Mouse (Mus musculus): ENCODE measurements around the gene Slc10a6.

Gene Slc10a6

GRCm38 (mm10) chr5:103629111-103629764 is at the start of gene Slc10a6:
Slc10a6 (minus strand) TSS chr5:103629403.
- DNase-seq (ENCODE audit: low read depth, low spot score): no peak
- no peaks in the 10 kb centered on the region for H3K27me3 ChIP-seq (ENCODE audit: control insufficient read depth, insufficient read depth, low read length, poor library complexity, severe bottlenecking)
- no peaks in the 10 kb centered on the region for H3K36me3 ChIP-seq (ENCODE audit: control insufficient read depth, insufficient read depth, low read length, poor library complexity, severe bottlenecking)

- Histone ChIP-seq H3K27me3 (ENCODE audit: control insufficient read depth, insufficient read depth, low read length, poor library complexity, severe bottlenecking) (no peaks in the 10 kb centered on the region), H3K36me3 (ENCODE audit: control insufficient read depth, insufficient read depth, low read length, poor library complexity, severe bottlenecking) (no peaks in the 10 kb centered on the region)
- DNase-seq (ENCODE audit: low read depth, low spot score): no peak
These were observed 49.8 kb upstream of the Slc10a6 start for GRCm38 (mm10) chr5:103678974-103679373.

GRCm38 (mm10) chr5:103677894-103678293 is 48.7 kb upstream of the Slc10a6 start:
- no peaks in the 10 kb centered on the region for H3K36me3 ChIP-seq (ENCODE audit: control insufficient read depth, insufficient read depth, low read length, poor library complexity, severe bottlenecking)
- no peak for DNase-seq (ENCODE audit: low read depth, low spot score)
- H3K27me3 ChIP-seq (ENCODE audit: control insufficient read depth, insufficient read depth, low read length, poor library complexity, severe bottlenecking): no peaks in the 10 kb centered on the region

DNA sequence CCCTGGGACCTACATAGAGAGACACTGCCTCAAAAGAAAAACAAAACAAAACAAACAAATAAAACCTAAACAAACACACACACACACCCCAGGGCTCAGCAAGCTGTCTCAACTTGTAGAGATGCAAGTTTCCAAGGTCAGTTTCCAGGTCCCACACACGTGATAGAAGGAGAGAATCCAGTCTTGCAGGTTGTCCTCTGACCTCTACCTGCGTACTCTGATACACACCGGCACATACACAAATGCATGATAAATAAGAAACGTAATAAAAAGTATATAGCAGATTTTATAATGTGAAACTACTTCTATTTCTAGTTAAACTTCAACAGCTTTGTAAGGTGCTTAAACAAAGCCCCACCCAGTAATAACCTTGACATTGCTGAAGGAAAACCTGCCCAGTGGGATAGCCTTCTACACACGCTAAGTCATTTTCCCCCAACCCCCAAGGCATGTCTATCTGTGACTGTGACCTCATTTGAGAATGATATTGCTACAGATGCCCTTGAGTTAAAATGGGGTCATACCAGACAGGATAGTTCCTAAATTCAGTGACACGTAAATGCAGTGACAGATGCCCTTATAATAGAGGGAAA is 47.2 kb upstream of the Slc10a6 start:
- Histone ChIP-seq H3K36me3 (ENCODE audit: control insufficient read depth, insufficient read depth, low read length, poor library complexity, severe bottlenecking) (no peaks in the 10 kb centered on the region), H3K27me3 (ENCODE audit: control insufficient read depth, insufficient read depth, low read length, poor library complexity, severe bottlenecking) (no peaks in the 10 kb centered on the region)
- DNase-seq (ENCODE audit: low read depth, low spot score): no peak

GRCm38 (mm10) chr5:103674482-103674881 is 45.3 kb upstream of the Slc10a6 start:
- H3K36me3 ChIP-seq (ENCODE audit: control insufficient read depth, insufficient read depth, low read length, poor library complexity, severe bottlenecking): no peaks in the 10 kb centered on the region
- H3K27me3 ChIP-seq (ENCODE audit: control insufficient read depth, insufficient read depth, low read length, poor library complexity, severe bottlenecking): no peaks in the 10 kb centered on the region
- DNase-seq (ENCODE audit: low read depth, low spot score): no peak

DNA sequence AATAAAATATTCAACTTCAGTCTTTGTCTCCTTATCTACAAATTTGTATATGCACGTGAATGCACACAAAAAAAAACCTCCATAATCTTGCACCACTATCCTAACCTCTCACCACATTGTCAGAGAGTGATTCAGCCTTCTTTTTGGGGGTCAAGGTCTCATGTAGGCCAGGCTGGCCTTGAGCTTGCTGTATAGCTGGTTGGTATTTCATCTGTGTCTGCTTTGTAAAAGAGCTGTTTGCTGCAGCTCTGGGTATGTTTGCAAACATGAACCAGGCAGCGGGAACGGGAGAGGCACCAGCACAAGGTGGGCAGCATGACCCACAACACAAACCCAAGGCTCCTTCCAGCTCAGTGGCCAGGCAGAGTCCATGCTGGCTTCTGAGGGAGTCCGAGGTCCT is 44.4 kb upstream of the Slc10a6 start:
- no peak for DNase-seq (ENCODE audit: low read depth, low spot score)
- H3K36me3 ChIP-seq (ENCODE audit: control insufficient read depth, insufficient read depth, low read length, poor library complexity, severe bottlenecking): no peaks in the 10 kb centered on the region
- H3K27me3 ChIP-seq (ENCODE audit: control insufficient read depth, insufficient read depth, low read length, poor library complexity, severe bottlenecking): no peaks in the 10 kb centered on the region

DNA sequence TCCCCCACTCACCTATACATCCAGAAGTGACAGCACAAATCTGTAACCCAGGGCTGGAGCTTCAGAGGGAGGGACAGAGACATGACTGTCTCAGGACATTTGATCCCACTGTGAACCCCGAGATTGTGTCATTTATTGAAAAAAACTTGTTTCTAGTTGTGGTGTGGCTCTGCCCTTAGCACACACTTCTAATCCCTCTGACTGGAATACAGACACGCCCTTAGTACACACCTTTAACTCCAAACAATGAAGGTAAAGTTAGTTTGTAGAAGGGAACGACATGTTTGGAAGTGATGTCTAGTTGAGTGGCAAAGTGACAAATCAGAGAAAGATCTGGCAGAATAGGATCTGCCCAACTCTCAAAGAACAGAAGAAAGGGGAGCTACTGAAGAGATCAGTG is 42.7 kb upstream of the Slc10a6 start:
- DNase-seq (ENCODE audit: low read depth, low spot score): no peak
- Histone ChIP-seq H3K36me3 (ENCODE audit: control insufficient read depth, insufficient read depth, low read length, poor library complexity, severe bottlenecking) (no peaks in the 10 kb centered on the region), H3K27me3 (ENCODE audit: control insufficient read depth, insufficient read depth, low read length, poor library complexity, severe bottlenecking) (no peaks in the 10 kb centered on the region)

DNA sequence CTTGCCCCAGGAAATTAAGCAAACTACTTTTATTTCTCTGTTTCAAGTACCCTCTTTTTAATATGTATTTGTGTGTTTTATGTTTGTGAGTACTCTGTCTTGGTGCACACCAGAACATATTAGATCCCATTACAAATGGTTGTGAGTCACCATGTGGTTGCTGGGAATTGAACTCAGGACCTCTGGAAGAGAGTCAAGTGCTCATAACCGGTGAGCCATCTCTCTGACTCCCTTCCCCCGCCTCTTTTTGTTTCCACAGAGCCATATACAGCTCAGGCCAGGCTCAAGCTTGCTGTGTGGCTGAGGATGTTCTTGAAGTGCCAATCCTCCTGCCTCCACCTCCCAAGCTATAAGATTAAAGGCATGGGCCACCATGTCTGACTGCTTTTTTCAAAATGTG is 36.7 kb upstream of the Slc10a6 start:
- DNase-seq (ENCODE audit: low read depth, low spot score): no peak
- H3K36me3 ChIP-seq (ENCODE audit: control insufficient read depth, insufficient read depth, low read length, poor library complexity, severe bottlenecking): no peaks in the 10 kb centered on the region
- no peaks in the 10 kb centered on the region for H3K27me3 ChIP-seq (ENCODE audit: control insufficient read depth, insufficient read depth, low read length, poor library complexity, severe bottlenecking)

DNA sequence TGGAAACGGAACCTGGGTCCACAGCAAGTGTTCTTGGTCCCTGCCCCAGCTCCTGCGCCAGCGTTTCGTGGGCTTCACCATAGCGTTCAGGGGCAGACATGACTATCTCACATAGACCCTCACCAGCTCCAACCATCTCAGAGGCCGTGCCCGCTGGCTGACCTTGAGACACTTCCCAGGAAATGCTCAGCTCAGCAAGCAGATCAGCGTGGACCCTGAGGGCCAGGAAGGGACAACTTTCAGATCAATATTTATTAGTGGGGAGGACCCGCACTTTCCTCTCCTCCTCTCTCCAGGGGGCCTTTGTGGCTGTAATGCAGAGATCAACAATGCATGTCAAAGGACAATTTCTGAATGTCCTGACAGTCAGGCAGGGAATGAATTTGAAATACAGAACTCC is 35.7 kb upstream of the Slc10a6 start:
- H3K27me3 ChIP-seq (ENCODE audit: control insufficient read depth, insufficient read depth, low read length, poor library complexity, severe bottlenecking): no peaks in the 10 kb centered on the region
- no peak for DNase-seq (ENCODE audit: low read depth, low spot score)
- H3K36me3 ChIP-seq (ENCODE audit: control insufficient read depth, insufficient read depth, low read length, poor library complexity, severe bottlenecking): no peaks in the 10 kb centered on the region

- no peaks in the 10 kb centered on the region for H3K27me3 ChIP-seq (ENCODE audit: control insufficient read depth, insufficient read depth, low read length, poor library complexity, severe bottlenecking)
- no peaks in the 10 kb centered on the region for H3K36me3 ChIP-seq (ENCODE audit: control insufficient read depth, insufficient read depth, low read length, poor library complexity, severe bottlenecking)
- peak; percentile 76 for DNase-seq (ENCODE audit: low read depth, low spot score)
These were observed 30.4 kb upstream of the Slc10a6 start for GRCm38 (mm10) chr5:103659571-103659970.

DNA sequence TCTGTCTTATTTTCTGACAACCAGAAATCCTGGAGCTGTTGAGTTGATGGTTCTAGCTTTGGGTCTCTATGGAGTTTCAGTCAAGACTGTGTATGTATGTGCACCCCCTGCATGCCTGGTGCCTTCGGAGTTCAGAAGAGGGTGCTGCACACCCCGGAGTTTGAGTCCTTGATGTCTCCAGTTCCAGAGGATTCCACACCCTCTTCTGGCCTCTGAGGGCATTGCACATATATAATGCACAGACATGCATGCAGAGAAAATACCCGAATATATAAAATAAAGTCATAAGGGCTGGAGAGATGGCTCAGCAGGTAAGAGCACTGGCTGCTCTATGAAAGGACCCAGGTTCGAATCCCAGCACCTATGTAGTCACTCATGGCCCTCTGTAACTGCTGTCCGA is 29.7 kb upstream of the Slc10a6 start:
- DNase-seq (ENCODE audit: low read depth, low spot score): peak; percentile 12
- no peaks in the 10 kb centered on the region for H3K27me3 ChIP-seq (ENCODE audit: control insufficient read depth, insufficient read depth, low read length, poor library complexity, severe bottlenecking)
- H3K36me3 ChIP-seq (ENCODE audit: control insufficient read depth, insufficient read depth, low read length, poor library complexity, severe bottlenecking): no peaks in the 10 kb centered on the region

DNA sequence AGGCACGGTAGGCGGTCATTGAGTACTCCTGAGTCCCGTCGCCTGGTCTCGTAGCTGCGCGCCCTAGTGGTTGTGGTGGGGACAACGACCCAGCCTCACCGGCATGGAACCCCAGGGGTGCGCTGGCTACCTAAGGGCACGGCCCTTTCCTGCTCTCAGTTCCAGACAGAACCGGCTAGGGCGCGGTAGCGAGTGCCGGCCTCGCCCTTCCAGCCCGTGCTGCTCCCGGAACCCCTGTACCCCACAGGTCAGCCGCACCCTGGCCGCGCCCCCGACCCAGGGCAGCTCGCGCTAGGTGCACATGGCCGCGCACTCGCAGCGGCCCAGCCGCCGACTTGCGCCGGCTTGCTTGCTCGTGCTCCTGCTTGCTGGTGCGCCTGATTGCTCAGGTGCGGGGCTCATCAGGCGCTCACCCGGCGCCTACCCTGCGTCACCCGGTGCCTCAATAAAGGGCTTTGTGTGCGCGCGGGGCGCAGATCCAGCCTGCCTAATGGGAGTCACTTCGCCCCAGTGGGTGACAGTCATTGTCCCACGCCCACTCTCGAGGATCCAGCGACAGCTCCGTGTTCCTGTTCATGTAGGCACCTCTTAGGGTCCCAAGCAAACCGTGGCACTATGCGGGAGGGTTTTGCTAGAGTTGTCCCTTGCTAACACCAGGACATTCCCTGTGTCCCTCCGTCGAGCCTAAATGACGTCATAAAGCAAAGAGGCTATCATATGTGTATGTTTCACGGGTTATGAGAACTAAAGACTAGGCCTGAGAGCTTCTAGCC is 26.3 kb upstream of the Slc10a6 start, which contains the start of gene 1700016H13Rik:
Gene 1700016H13Rik (minus strand): TSS at position 665 of the 773 bp plus-strand sequence.
- H3K36me3 ChIP-seq (ENCODE audit: control insufficient read depth, insufficient read depth, low read length, poor library complexity, severe bottlenecking): no peaks in the 10 kb centered on the region
- no peaks in the 10 kb centered on the region for H3K27me3 ChIP-seq (ENCODE audit: control insufficient read depth, insufficient read depth, low read length, poor library complexity, severe bottlenecking)
- peak; percentile 81 for DNase-seq (ENCODE audit: low read depth, low spot score)

- H3K27me3 ChIP-seq (ENCODE audit: control insufficient read depth, insufficient read depth, low read length, poor library complexity, severe bottlenecking): no peaks in the 10 kb centered on the region
- H3K36me3 ChIP-seq (ENCODE audit: control insufficient read depth, insufficient read depth, low read length, poor library complexity, severe bottlenecking): no peaks in the 10 kb centered on the region
- DNase-seq (ENCODE audit: low read depth, low spot score): peak; percentile 20
These were observed 25.6 kb upstream of the Slc10a6 start for GRCm38 (mm10) chr5:103654780-103655179.

DNA sequence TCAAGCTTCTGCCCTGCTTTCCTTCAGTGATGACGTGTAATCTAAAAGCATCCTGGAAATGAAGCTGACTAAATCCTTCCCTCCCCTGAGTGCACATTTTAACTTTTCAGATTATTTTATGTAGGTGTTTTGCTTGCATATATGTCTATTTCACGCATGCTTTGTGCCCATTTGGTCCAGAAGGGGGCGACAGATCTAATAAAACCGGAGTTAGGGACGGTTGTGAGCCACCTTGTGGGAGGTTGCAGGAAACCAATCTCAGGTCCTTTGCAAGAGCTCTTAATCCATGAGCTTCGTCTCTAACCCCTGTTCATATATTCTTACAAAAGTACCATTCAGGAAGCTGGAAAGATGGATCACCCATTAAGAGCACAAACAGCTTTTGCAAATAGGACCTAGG is 25.0 kb upstream of the Slc10a6 start:
- peak; percentile 75 for DNase-seq (ENCODE audit: low read depth, low spot score)
- H3K36me3 ChIP-seq (ENCODE audit: control insufficient read depth, insufficient read depth, low read length, poor library complexity, severe bottlenecking): no peaks in the 10 kb centered on the region

DNA sequence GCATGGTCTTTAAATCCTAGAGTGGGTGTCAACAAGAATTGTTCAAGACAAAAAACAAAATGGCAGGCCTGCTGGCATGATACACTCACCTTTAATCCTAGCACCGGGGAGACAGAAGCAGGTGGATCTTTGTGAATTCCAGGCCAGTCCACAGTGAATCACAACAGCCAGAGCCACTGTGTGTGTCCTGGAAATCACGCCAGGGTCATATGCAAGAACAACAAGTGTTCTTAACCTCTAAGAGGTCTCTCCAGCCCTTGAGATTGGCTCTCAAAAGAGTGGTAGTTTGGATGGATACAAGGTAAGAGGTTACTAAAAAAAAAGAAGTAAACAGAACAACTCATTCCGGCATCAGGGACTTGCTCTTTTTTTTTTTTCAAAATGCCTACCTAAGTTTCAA is 18.1 kb upstream of the Slc10a6 start:
- Histone ChIP-seq H3K36me3 (ENCODE audit: control insufficient read depth, insufficient read depth, low read length, poor library complexity, severe bottlenecking) (no peaks in the 10 kb centered on the region), H3K27me3 (ENCODE audit: control insufficient read depth, insufficient read depth, low read length, poor library complexity, severe bottlenecking) (no peaks in the 10 kb centered on the region)
- no peak for DNase-seq (ENCODE audit: low read depth, low spot score)

More for the DNA sequence above, 25.0 kb upstream of the Slc10a6 start:
- no peaks in the 10 kb centered on the region for H3K27me3 ChIP-seq (ENCODE audit: control insufficient read depth, insufficient read depth, low read length, poor library complexity, severe bottlenecking)
